Mouse (Mus musculus): ENCODE measurements around the gene Arhgap6. TPM values are rescaled to one million over a fixed set of nuclear protein-coding genes. Genes with fewer than 3 reads are reported as not detected.

The Arhgap6 gene
- polyA plus RNA-seq, 1 experiment from 2014 or later = 4.0 TPM

DNA sequence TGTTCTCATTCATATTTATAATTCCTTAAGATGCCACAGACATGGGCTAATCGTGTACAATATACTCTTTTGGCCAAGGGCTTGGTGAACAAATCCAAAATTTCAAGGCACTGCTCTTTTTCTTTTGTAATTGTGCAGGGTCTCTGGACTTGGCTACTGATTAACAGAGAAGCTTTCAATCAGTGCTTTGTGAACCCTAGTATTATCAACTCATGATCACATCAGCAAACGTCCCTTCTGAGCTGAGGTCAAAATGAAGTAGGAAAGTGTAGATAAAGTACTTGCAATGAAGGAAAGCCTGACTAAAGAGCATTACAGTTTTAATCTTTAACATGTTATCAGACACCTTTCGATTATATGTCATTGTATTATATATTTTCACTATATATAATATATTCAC is 270.4 kb downstream of the Arhgap6 start:
- Histone ChIP-seq H3K9me3 (replicated peaks) (no peaks in the 10 kb centered on the region), H3K27ac (replicated peaks) (no peak overlapping the region), H3K27me3 (no peaks in the 10 kb centered on the region), H3K4me1 (no peaks in the 10 kb centered on the region), H3K4me2 (replicated peaks) (no peak overlapping the region), H3K36me3 (no peaks in the 10 kb centered on the region), H3K9ac (no peak overlapping the region), H3K4me3 (replicated peaks) (no peak overlapping the region)
- WGBS = 63% methylated on average over 3 of the region's 3 CpGs
- ATAC-seq (ENCODE audit: insufficient number of reproducible peaks, low FRiP score, low TSS enrichment, low read depth) = no peak

DNA sequence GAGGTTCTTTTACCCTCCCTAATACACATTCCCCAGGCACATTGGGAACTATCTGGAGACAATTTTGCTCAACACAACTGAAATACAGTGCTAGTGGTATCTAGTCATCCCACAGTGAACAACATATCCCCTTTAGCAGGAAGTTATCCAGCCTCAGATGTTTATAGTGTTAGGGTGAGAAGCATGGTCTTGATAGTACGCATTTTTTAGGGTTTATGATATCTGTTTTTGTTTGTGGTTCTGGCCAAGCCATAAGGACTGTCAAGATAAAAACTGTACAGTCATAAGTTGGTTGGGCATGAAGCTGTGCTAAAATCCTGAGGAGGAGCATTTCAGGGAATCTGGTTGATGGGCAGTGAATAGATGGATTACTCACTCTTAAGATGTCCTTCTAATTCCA is 271.0 kb downstream of the Arhgap6 start:
- Histone ChIP-seq H3K4me1 (no peaks in the 10 kb centered on the region), H3K27me3 (no peaks in the 10 kb centered on the region), H3K9ac (no peak overlapping the region), H3K27ac (replicated peaks) (no peak overlapping the region), H3K4me2 (replicated peaks) (no peak overlapping the region), H3K4me3 (replicated peaks) (no peak overlapping the region), H3K36me3 (no peaks in the 10 kb centered on the region), H3K9me3 (replicated peaks) (no peaks in the 10 kb centered on the region)
- WGBS = 66% methylated on average over 1 of the region's 1 CpGs
- no peak for ATAC-seq (ENCODE audit: insufficient number of reproducible peaks, low FRiP score, low TSS enrichment, low read depth)

- H3K36me3 ChIP-seq = no peaks in the 10 kb centered on the region
- no peak for ATAC-seq (ENCODE audit: insufficient number of reproducible peaks, low FRiP score, low TSS enrichment, low read depth)
- no peak overlapping the region for H3K4me3 ChIP-seq (replicated peaks)
- H3K27me3 ChIP-seq = peaks cover 6% of the 10 kb centered on the region; the same call in 1 of the 2 replicates
- no peaks in the 10 kb centered on the region for H3K4me1 ChIP-seq
- no peak overlapping the region for H3K27ac ChIP-seq (replicated peaks)
- no peaks in the 10 kb centered on the region for H3K9me3 ChIP-seq (replicated peaks)
- 71% methylated on average over 2 of the region's 2 CpGs for WGBS
- no peak overlapping the region for H3K4me2 ChIP-seq (replicated peaks)
- H3K9ac ChIP-seq = no peak overlapping the region
Observed at GRCm38 (mm10) chrX:169075020-169075419, 280.1 kb downstream of the Arhgap6 start.

DNA sequence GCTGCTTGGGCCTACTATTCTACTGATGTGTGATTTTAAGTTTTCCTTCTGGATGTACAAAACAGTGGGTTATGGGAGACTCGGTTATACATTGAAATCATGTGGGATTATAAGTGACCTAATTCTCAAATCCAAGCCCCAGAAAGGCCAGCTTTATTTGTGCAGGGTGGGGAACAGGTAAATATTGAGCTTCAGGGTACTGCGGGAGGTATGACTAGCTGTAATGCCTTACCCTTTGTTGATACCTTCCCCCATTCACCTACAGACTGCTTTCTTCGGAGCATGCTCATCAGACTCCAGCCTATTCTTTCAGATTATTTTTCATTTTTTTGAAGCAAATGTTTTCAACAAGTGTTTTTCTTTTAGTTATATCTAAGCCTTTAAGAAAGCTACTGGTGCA is 286.7 kb downstream of the Arhgap6 start:
- Histone ChIP-seq H3K4me3 (replicated peaks) (no peak overlapping the region), H3K27me3 (no peaks in the 10 kb centered on the region), H3K4me2 (replicated peaks) (no peak overlapping the region), H3K9ac (no peak overlapping the region), H3K4me1 (no peaks in the 10 kb centered on the region), H3K36me3 (no peaks in the 10 kb centered on the region), H3K27ac (replicated peaks) (no peak overlapping the region), H3K9me3 (replicated peaks) (no peaks in the 10 kb centered on the region)
- 81% methylated on average over 3 of the region's 3 CpGs for WGBS
- no peak for ATAC-seq (ENCODE audit: insufficient number of reproducible peaks, low FRiP score, low TSS enrichment, low read depth)

- Histone ChIP-seq H3K27ac (replicated peaks) (no peak overlapping the region), H3K4me2 (replicated peaks) (no peak overlapping the region), H3K36me3 (no peaks in the 10 kb centered on the region), H3K27me3 (no peaks in the 10 kb centered on the region; the same call in 1 of the 2 replicates), H3K4me1 (no peaks in the 10 kb centered on the region), H3K9ac (no peak overlapping the region), H3K9me3 (replicated peaks) (no peaks in the 10 kb centered on the region), H3K4me3 (replicated peaks) (no peak overlapping the region)
- ATAC-seq (ENCODE audit: insufficient number of reproducible peaks, low FRiP score, low TSS enrichment, low read depth) = no peak
- 9% methylated on average over 5 of the region's 5 CpGs for WGBS
Observed at GRCm38 (mm10) chrX:169085871-169086270, 291.0 kb downstream of the Arhgap6 start.

DNA sequence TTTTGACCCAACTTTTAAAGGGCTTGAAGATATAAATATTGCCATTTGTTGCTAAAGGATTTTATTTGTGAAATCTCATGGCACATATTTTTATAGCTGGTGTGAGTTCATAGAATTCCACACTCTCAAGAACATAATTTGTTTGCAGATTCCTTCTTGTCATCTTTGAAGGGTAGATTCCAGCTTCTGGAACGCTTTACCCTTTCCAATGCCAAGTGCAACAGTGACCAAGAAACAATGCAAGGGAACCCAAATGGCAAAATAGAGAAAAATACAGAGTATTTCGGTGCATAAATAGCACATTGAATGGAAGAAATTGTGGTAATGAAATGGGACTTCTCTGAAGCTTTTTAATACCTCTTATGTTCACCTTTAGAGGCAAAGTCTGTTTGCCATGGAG is 294.3 kb downstream of the Arhgap6 start:
- 71% methylated on average over 2 of the region's 2 CpGs for WGBS
- Histone ChIP-seq H3K36me3 (no peaks in the 10 kb centered on the region), H3K4me3 (replicated peaks) (no peak overlapping the region), H3K27me3 (no peaks in the 10 kb centered on the region; the same call in 1 of the 2 replicates), H3K9ac (no peak overlapping the region), H3K9me3 (replicated peaks) (no peaks in the 10 kb centered on the region), H3K27ac (replicated peaks) (no peak overlapping the region), H3K4me2 (replicated peaks) (no peak overlapping the region), H3K4me1 (no peaks in the 10 kb centered on the region)
- ATAC-seq (ENCODE audit: insufficient number of reproducible peaks, low FRiP score, low TSS enrichment, low read depth) = no peak

- Histone ChIP-seq H3K27me3 (no peaks in the 10 kb centered on the region), H3K4me3 (replicated peaks) (no peak overlapping the region), H3K4me2 (replicated peaks) (no peak overlapping the region), H3K27ac (replicated peaks) (no peak overlapping the region), H3K36me3 (no peaks in the 10 kb centered on the region), H3K4me1 (no peaks in the 10 kb centered on the region), H3K9me3 (replicated peaks) (no peaks in the 10 kb centered on the region), H3K9ac (no peak overlapping the region)
- WGBS = 70% methylated on average over 2 of the region's 2 CpGs
- ATAC-seq (ENCODE audit: insufficient number of reproducible peaks, low FRiP score, low TSS enrichment, low read depth) = no peak
Observed at GRCm38 (mm10) chrX:169094601-169095000, 299.7 kb downstream of the Arhgap6 start.

DNA sequence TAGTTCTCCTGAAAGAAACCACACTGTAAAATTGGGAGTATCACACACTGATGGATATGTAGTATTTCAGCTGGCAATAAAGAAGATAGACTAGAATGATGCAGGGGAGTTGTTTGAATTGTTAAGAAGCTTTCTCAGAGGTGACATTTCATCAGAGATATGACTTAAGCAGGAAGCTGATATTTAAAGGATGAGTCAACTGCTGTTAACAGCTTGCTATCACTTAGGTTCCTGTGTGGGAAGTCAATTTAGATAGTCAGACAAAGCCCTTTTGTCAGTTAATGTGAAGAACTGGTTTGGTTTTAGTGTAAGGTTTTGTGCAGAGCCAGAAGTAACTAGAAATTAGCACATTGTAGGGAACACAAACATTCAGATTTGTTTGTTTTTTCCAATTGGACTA is 300.7 kb downstream of the Arhgap6 start:
- Histone ChIP-seq H3K36me3 (no peaks in the 10 kb centered on the region), H3K27ac (replicated peaks) (no peak overlapping the region), H3K4me2 (replicated peaks) (no peak overlapping the region), H3K4me1 (no peaks in the 10 kb centered on the region), H3K9ac (no peak overlapping the region), H3K4me3 (replicated peaks) (no peak overlapping the region), H3K27me3 (no peaks in the 10 kb centered on the region), H3K9me3 (replicated peaks) (no peaks in the 10 kb centered on the region)
- no peak for ATAC-seq (ENCODE audit: insufficient number of reproducible peaks, low FRiP score, low TSS enrichment, low read depth)

DNA sequence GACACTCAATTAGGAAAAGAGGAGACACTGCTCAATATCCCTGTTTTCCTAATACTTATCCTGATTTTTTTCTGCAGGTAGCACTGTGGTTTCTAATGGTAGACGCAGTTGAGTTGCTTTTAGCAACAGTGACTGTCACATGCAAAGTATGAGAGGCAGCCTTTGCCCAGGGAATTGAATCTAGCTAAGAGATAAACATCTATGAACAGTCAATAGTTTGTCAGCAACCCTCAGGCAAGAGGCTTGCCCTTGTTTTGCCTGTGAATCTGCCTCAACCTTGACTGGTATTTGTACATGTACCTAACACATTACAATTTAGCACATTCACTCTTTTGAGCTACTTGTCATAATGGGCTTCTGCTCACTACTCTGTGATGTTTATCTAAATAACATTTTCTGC is 307.8 kb downstream of the Arhgap6 start:
- ATAC-seq (ENCODE audit: insufficient number of reproducible peaks, low FRiP score, low TSS enrichment, low read depth) = no peak
- H3K4me2 ChIP-seq (replicated peaks) = no peak overlapping the region
- no peaks in the 10 kb centered on the region for H3K36me3 ChIP-seq
- no peaks in the 10 kb centered on the region for H3K4me1 ChIP-seq
- 0 out of 2 replicates have a peak, but pooled peaks cover 2% of the 10 kb centered on the region for H3K27me3 ChIP-seq
- no peaks in the 10 kb centered on the region for H3K9me3 ChIP-seq (replicated peaks)
- no peak overlapping the region for H3K9ac ChIP-seq
- 59% methylated on average over 1 of the region's 1 CpGs for WGBS
- no peak overlapping the region for H3K27ac ChIP-seq (replicated peaks)
- H3K4me3 ChIP-seq (replicated peaks) = no peak overlapping the region

DNA sequence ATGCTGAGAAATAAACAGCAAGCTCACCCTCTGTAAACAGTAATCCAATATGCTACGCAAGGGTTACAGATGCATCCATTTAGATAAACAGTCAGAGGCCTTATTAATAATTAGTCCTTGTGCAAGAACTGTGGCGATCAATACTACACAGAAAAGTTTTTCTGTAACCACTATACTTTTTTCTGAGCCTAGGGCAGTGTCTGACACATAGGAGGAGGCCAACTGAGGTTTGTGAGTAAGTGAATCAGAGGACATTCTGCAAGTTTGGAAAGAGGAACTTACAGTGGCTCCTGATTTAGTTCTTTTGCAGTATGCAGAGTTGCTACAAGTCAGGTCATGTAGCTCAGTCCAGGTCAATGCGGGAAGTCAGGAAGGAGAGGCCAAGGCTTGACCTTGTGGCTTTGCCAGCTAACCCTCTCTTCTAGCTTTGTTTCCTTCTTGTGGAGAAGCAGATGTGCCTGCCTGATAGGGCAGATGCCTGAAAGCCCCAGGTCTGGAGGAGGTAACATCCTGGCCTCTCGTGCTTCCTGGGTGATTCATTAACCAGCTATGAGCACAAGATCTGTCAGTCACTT is 311.2 kb downstream of the Arhgap6 start:
- Histone ChIP-seq H3K9me3 (replicated peaks) (no peaks in the 10 kb centered on the region), H3K27ac (replicated peaks) (no peak overlapping the region), H3K4me1 (no peaks in the 10 kb centered on the region), H3K36me3 (no peaks in the 10 kb centered on the region), H3K27me3 (0 out of 2 replicates have a peak, but pooled peaks cover 2% of the 10 kb centered on the region), H3K4me2 (replicated peaks) (no peak overlapping the region), H3K4me3 (replicated peaks) (no peak overlapping the region), H3K9ac (no peak overlapping the region)
- ATAC-seq (ENCODE audit: insufficient number of reproducible peaks, low FRiP score, low TSS enrichment, low read depth) = no peak
- WGBS = 54% methylated on average over 4 of the region's 4 CpGs

DNA sequence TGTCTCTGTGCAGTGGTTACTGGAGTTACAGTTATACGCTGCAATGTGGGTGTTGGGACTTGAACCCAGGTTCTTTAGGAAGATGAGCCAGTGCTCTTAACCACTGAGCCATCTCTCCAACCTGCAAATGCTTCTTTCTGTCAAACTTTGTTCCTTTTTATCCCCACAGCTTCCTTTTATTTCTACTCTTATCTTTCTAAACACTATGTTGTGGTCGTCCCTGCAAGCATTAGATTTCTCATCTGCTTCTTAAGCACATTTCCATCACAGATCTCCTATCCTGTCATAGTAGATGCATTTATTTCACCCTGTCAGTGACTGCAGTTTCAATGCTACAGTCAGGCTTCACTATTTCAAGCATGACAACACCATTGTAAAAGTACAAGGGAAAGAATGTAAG is 312.5 kb downstream of the Arhgap6 start:
- H3K9ac ChIP-seq = no peak overlapping the region
- H3K4me1 ChIP-seq = no peaks in the 10 kb centered on the region

DNA sequence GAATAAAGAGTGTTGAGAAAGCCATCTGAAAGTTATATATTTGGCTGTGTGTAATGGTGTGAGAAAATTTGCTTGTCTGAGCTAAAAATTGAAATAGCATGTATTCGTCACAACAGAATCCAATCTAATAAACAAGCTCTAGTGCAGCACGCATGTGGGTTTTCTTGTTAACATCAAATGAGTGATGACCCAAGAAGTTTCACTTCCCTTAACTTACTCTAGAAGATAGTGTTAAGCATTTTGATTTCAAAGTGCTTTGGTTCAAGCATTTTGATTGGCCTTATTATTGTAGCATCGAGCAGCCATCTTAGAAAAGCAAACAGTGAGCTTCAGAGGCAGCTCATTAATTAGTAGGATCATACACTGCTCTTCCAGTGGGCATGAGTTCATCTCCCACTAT is 315.1 kb downstream of the Arhgap6 start:
- Histone ChIP-seq H3K27ac (replicated peaks) (no peak overlapping the region), H3K27me3 (no peaks in the 10 kb centered on the region), H3K4me1 (no peaks in the 10 kb centered on the region), H3K9me3 (replicated peaks) (no peaks in the 10 kb centered on the region), H3K36me3 (no peaks in the 10 kb centered on the region), H3K4me2 (replicated peaks) (no peak overlapping the region), H3K4me3 (replicated peaks) (no peak overlapping the region), H3K9ac (no peak overlapping the region)
- 84% methylated on average over 3 of the region's 3 CpGs for WGBS
- no peak for ATAC-seq (ENCODE audit: insufficient number of reproducible peaks, low FRiP score, low TSS enrichment, low read depth)

More for the DNA sequence above, 312.5 kb downstream of the Arhgap6 start:
- Histone ChIP-seq H3K4me3 (replicated peaks) (no peak overlapping the region), H3K4me2 (replicated peaks) (no peak overlapping the region), H3K27ac (replicated peaks) (no peak overlapping the region), H3K36me3 (no peaks in the 10 kb centered on the region), H3K9me3 (replicated peaks) (no peaks in the 10 kb centered on the region), H3K27me3 (no peaks in the 10 kb centered on the region)
- ATAC-seq (ENCODE audit: insufficient number of reproducible peaks, low FRiP score, low TSS enrichment, low read depth) = no peak
- 84% methylated on average over 2 of the region's 2 CpGs for WGBS
